Mouse (Mus musculus) monocyte, adult 2 months (primary cell): ENCODE results near the gene Tspan17.
"Not testable (repeated sequence)": the region's sequence is repeated elsewhere in the genome, so short reads cannot be mapped to it uniquely, and the experiment has no call there.

Experiments
- DNase-seq, 2 experiments: peaks; one replicate each; pipeline ENCODE4 v3.0.0; 2022; ENCODE audit warnings: low spot score in 2 of 2, low read depth in 1 of 2

Gene Tspan17

GRCm38 (mm10) chr13:54760906-54761305 is 28.3 kb upstream of the Tspan17 start:
- DNase-seq, result no peak

- DNase-seq, result no peak
These were observed 23.6 kb upstream of the Tspan17 start for GRCm38 (mm10) chr13:54765281-54766191.

- no peak for DNase-seq
These were observed 22.9 kb upstream of the Tspan17 start, which contains the start of gene Sncb for GRCm38 (mm10) chr13:54766192-54766768. TSS of gene Sncb (minus strand) at chr13:54766595.

GRCm38 (mm10) chr13:54767012-54767411 is 22.2 kb upstream of the Tspan17 start:
- no peak for DNase-seq

- no peak for DNase-seq
These were observed 8.6 kb upstream of the Tspan17 start for GRCm38 (mm10) chr13:54780592-54780991.

- DNase-seq, result no peak
These were observed 8.1 kb upstream of the Tspan17 start for GRCm38 (mm10) chr13:54781086-54781485.

GRCm38 (mm10) chr13:54783235-54783634 is 5.9 kb upstream of the Tspan17 start:
- DNase-seq, result no peak

GRCm38 (mm10) chr13:54783698-54784097 is 5.5 kb upstream of the Tspan17 start, which contains the start of gene Eif4e1b:
TSS of gene Eif4e1b (plus strand) at chr13:54783998.
- no peak for DNase-seq

- not testable (repeated sequence) for DNase-seq
These were observed 1.6 kb upstream of the Tspan17 start for GRCm38 (mm10) chr13:54787591-54787990.

- no peak for DNase-seq
These were observed 602 bp downstream of the Tspan17 start for GRCm38 (mm10) chr13:54789561-54790397.

- no peak for DNase-seq
These were observed 3.4 kb downstream of the Tspan17 start for GRCm38 (mm10) chr13:54792259-54793230.

GRCm38 (mm10) chr13:54794002-54794577 is 4.9 kb downstream of the Tspan17 start:
- DNase-seq, result no peak

- no peak for DNase-seq
These were observed 5.7 kb downstream of the Tspan17 start for GRCm38 (mm10) chr13:54794843-54795242.

- DNase-seq, result no peak
These were observed 8.2 kb downstream of the Tspan17 start for GRCm38 (mm10) chr13:54797356-54797755.

- DNase-seq, result no peak
These were observed 8.9 kb downstream of the Tspan17 start for GRCm38 (mm10) chr13:54797861-54798643.

GRCm38 (mm10) chr13:54798740-54799139 is 9.6 kb downstream of the Tspan17 start:
- DNase-seq, result no peak

- peak in 1 of 2 experiments; percentile 46 for DNase-seq
These were observed 10.5 kb downstream of the Tspan17 start for GRCm38 (mm10) chr13:54799701-54800100.

GRCm38 (mm10) chr13:54800206-54800605 is 11.0 kb downstream of the Tspan17 start:
- DNase-seq, result no peak

GRCm38 (mm10) chr13:54803010-54803409 is 13.8 kb downstream of the Tspan17 start:
- DNase-seq, result no peak
